In genomic region chr9:57565741-57566221, GRCm38 (mm10) we compare ENCODE assay signal across 9 mouse cellular contexts. TPM values are rescaled to one million over a fixed set of nuclear protein-coding genes. Genes with fewer than 3 reads are reported as not detected.
DNase-seq lines count a peak whose midpoint lies in the region; ATAC-seq lines count a peak whose summit lies in the region.
"Had no signal": no experiment of that assay in that cellular context is flagged by ENCODE, and none has a peak within 500 bp of the region (broad histone marks: within the 10 kb centered on the region; RNA-seq: fewer than 3 reads in every experiment).

No protein-coding gene starts in this region.

- H3K27ac ChIP-seq in embryonic facial prominence, embryonic 14.5 days (replicated peaks; ENCODE audit: low read depth, low read length), result peak overlapping the region; percentile 74
- peak overlapping the region; percentile 51; the same call in 1 of the 2 replicates for H3K27ac ChIP-seq in midbrain, embryonic 15.5 days
- H3K27ac ChIP-seq: liver, embryonic 14.5 days had no signal

- peak; percentile 58 to 76 for DNase-seq in cerebellum, postnatal 10 days
- no peak for DNase-seq in cerebellum, adult 9-11 months
- peak; percentile 71 for DNase-seq in embryonic facial prominence, embryonic 14.5 days (ENCODE audit: low spot score)
- peak; percentile 59 to 67 for DNase-seq in heart, postnatal 10 days
- DNase-seq in layer of hippocampus, postnatal 14 days (ENCODE audit: low spot score in 2 of 2), result peak; percentile 42 to 81
- peak; percentile 46 for DNase-seq in testis, postnatal 14 days (ENCODE audit: low spot score)

- H3K4me2 ChIP-seq in embryonic facial prominence, embryonic 14.5 days (ENCODE audit: low read depth, low read length), result no peak overlapping the region
- H3K4me2 ChIP-seq in midbrain, embryonic 15.5 days, result no peak overlapping the region

- no peaks in the 10 kb centered on the region for H3K9me3 ChIP-seq in embryonic facial prominence, embryonic 14.5 days (ENCODE audit: control insufficient read depth, low read length)
- H3K9me3 ChIP-seq in midbrain, embryonic 15.5 days, result no peaks in the 10 kb centered on the region

- peaks cover 22% of the 10 kb centered on the region for H3K36me3 ChIP-seq in embryonic facial prominence, embryonic 14.5 days (ENCODE audit: control insufficient read depth, insufficient read depth, low read length)
- 0 out of 2 replicates have a peak, but pooled peaks cover 6% of the 10 kb centered on the region for H3K36me3 ChIP-seq in midbrain, embryonic 15.5 days (replicated peaks)

- H3K27me3 ChIP-seq in embryonic facial prominence, embryonic 14.5 days (replicated peaks; ENCODE audit: control insufficient read depth, insufficient read depth, low read length), result no peaks in the 10 kb centered on the region
- no peaks in the 10 kb centered on the region for H3K27me3 ChIP-seq in midbrain, embryonic 15.5 days (replicated peaks)

- H3K4me3 ChIP-seq in embryonic facial prominence, embryonic 14.5 days (ENCODE audit: low read depth, low read length), result no peak overlapping the region
- no peak overlapping the region for H3K4me3 ChIP-seq in midbrain, embryonic 15.5 days

- whole genome bisulfite sequencing in embryonic facial prominence, embryonic 14.5 days, result 20% methylated on average over 8 of the region's 10 CpGs
- WGBS in midbrain, embryonic 15.5 days, result 55% methylated on average over 10 of the region's 10 CpGs

- intact Hi-C loops in heart, postnatal 10 days (cut with DNase I), result no loop called here

- H3K9ac ChIP-seq in embryonic facial prominence, embryonic 14.5 days (ENCODE audit: low read depth, low read length), result 0 out of 2 replicates have a peak overlapping the region, but pooled peaks have one; percentile 32
- H3K9ac ChIP-seq in midbrain, embryonic 15.5 days, result no peak overlapping the region
- H3K9ac ChIP-seq: liver, embryonic 14.5 days had no signal

- H3K4me1 ChIP-seq in embryonic facial prominence, embryonic 14.5 days (ENCODE audit: control insufficient read depth, insufficient read depth, low read length), result peaks cover 33% of the 10 kb centered on the region
- peaks cover 27% of the 10 kb centered on the region for H3K4me1 ChIP-seq in midbrain, embryonic 15.5 days

- ATAC-seq in embryonic facial prominence, embryonic 14.5 days (ENCODE audit: low read depth), result no peak
- ATAC-seq in midbrain, embryonic 15.5 days (replicated peaks), result no peak
- no peak for ATAC-seq in CD4-positive, CD25-positive, alpha-beta regulatory T cell, adult 4 months

RNA-seq across cellular contexts. Expression of gene Scamp2, which starts 5.0 kb away (rescaled TPM):
- polyA plus RNA-seq in embryonic facial prominence, embryonic 14.5 days (2014; fragmentation: Nextera tagmentation; extraction: Ambion mirVana), result 79.4 and 81.4 TPM in 2 replicates
- 10 to 100 TPM; 34.3 to 35.4 TPM for total RNA-seq in heart, postnatal 10 days (2021)
- 10 to 100 TPM; 26.6 to 28.0 TPM for total RNA-seq in layer of hippocampus, postnatal 14 days (2021)
- polyA plus RNA-seq in midbrain, embryonic 15.5 days (2015; fragmentation: Nextera tagmentation; extraction: Ambion mirVana), result 49.6 and 50.6 TPM in 2 replicates
- 100 to 1,000 TPM in 1 of 2 experiments, 10 to 100 TPM in 1; 92.6 to 119 TPM for polyA plus RNA-seq in CD4-positive, CD25-positive, alpha-beta regulatory T cell, adult 4 months (2017; shearing (Covaris generic))

RNA-seq across cellular contexts. Expression of gene Mpi, which starts 13.2 kb away (rescaled TPM):
- polyA plus RNA-seq in embryonic facial prominence, embryonic 14.5 days (2014; fragmentation: Nextera tagmentation; extraction: Ambion mirVana), result 40.4 and 44.5 TPM in 2 replicates
- 100 to 1,000 TPM; 129 to 131 TPM for total RNA-seq in heart, postnatal 10 days (2021)
- total RNA-seq in layer of hippocampus, postnatal 14 days (2021), result 10 to 100 TPM; 71.3 to 78.8 TPM
- polyA plus RNA-seq in midbrain, embryonic 15.5 days (2015; fragmentation: Nextera tagmentation; extraction: Ambion mirVana), result 81.2 and 82.9 TPM in 2 replicates
- 10 to 100 TPM; 15.7 to 17.9 TPM for polyA plus RNA-seq in CD4-positive, CD25-positive, alpha-beta regulatory T cell, adult 4 months (2017; shearing (Covaris generic))

RNA-seq across cellular contexts. Expression of gene Ulk3, which starts 23.5 kb away (rescaled TPM):
- 9.4 and 11.4 TPM in 2 replicates for polyA plus RNA-seq in embryonic facial prominence, embryonic 14.5 days (2014; fragmentation: Nextera tagmentation; extraction: Ambion mirVana)
- 10 to 100 TPM in 1 of 2 experiments, 1 to 10 TPM in 1; 8.3 to 10.1 TPM for total RNA-seq in heart, postnatal 10 days (2021)
- total RNA-seq in layer of hippocampus, postnatal 14 days (2021), result 10 to 100 TPM; 24.1 to 24.5 TPM
- 35.4 and 39.0 TPM in 2 replicates for polyA plus RNA-seq in midbrain, embryonic 15.5 days (2015; fragmentation: Nextera tagmentation; extraction: Ambion mirVana)
- 10 to 100 TPM; 27.0 to 48.2 TPM for polyA plus RNA-seq in CD4-positive, CD25-positive, alpha-beta regulatory T cell, adult 4 months (2017; shearing (Covaris generic))

RNA-seq across cellular contexts. Expression of gene Fam219b, which starts 28.5 kb away (rescaled TPM):
- 21.1 and 24.2 TPM in 2 replicates for polyA plus RNA-seq in embryonic facial prominence, embryonic 14.5 days (2014; fragmentation: Nextera tagmentation; extraction: Ambion mirVana)
- total RNA-seq in heart, postnatal 10 days (2021), result 1 to 10 TPM; 8.0 to 9.1 TPM
- 10 to 100 TPM; 20.9 to 23.4 TPM for total RNA-seq in layer of hippocampus, postnatal 14 days (2021)
- 27.7 and 28.2 TPM in 2 replicates for polyA plus RNA-seq in midbrain, embryonic 15.5 days (2015; fragmentation: Nextera tagmentation; extraction: Ambion mirVana)
- polyA plus RNA-seq in CD4-positive, CD25-positive, alpha-beta regulatory T cell, adult 4 months (2017; shearing (Covaris generic)), result 10 to 100 TPM; 22.2 to 29.8 TPM

RNA-seq across cellular contexts. Expression of gene Cplx3, which starts 40.3 kb away (rescaled TPM):
- not detected in 2 replicates for polyA plus RNA-seq in embryonic facial prominence, embryonic 14.5 days (2014; fragmentation: Nextera tagmentation; extraction: Ambion mirVana)
- not detected for total RNA-seq in heart, postnatal 10 days (2021)
- 1 to 10 TPM; 2.4 to 3.2 TPM for total RNA-seq in layer of hippocampus, postnatal 14 days (2021)
- polyA plus RNA-seq in midbrain, embryonic 15.5 days (2015; fragmentation: Nextera tagmentation; extraction: Ambion mirVana), result 0.63 and 1.5 TPM in 2 replicates
- not detected for polyA plus RNA-seq in CD4-positive, CD25-positive, alpha-beta regulatory T cell, adult 4 months (2017; shearing (Covaris generic))
- polyA plus RNA-seq: liver, embryonic 14.5 days had no signal
